Mouse (Mus musculus) limb, embryonic 14.5 days (tissue): ENCODE results near the gene Map6d1. TPM values are rescaled to one million over a fixed set of nuclear protein-coding genes. Genes with fewer than 3 reads are reported as not detected.

Experiments
- ATAC-seq: fragments of 200-750 bp; cut with Nextera tagmentation; 2 replicates; pipeline ENCODE4 v1.8.0; 2017; ENCODE audit warnings: low read depth, moderate number of reproducible peaks, moderate TSS enrichment; ENCODE audit not compliant: low FRiP score
- DNase-seq: peaks from one replicate; pipeline ENCODE4 v3.0.0-alpha.2; 2015; ENCODE audit warnings: low spot score
- H3K27ac ChIP-seq: fragments of 300-500 bp; sonication (generic); replicated peaks from 2 replicates; pipeline ENCODE4 v1.5.1; 2014; ENCODE audit warnings: low read depth, mild to moderate bottlenecking, low read length, moderate library complexity, mixed read lengths
- H3K27me3 ChIP-seq: fragments of 300-500 bp; sonication (generic); 2 replicates; pipeline ENCODE4 v1.6.1; 2014; ENCODE audit warnings: low read length, mixed read lengths; ENCODE audit not compliant: control insufficient read depth, insufficient read depth
- H3K36me3 ChIP-seq: fragments of 300-500 bp; sonication (generic); 2 replicates; pipeline ENCODE4 v1.6.1; 2014; ENCODE audit warnings: mild to moderate bottlenecking, low read length, moderate library complexity, mixed read lengths; ENCODE audit not compliant: control insufficient read depth, insufficient read depth
- H3K4me1 ChIP-seq: fragments of 300-500 bp; sonication (generic); 2 replicates; pipeline ENCODE4 v1.6.1; 2014; ENCODE audit warnings: antibody characterized with exemption, low read length, mixed read lengths; ENCODE audit not compliant: control insufficient read depth, insufficient read depth
- H3K4me2 ChIP-seq: fragments of 300-500 bp; sonication (generic); replicated peaks from 2 replicates; pipeline ENCODE4 v1.6.1; 2014; ENCODE audit warnings: low read depth, mild to moderate bottlenecking, low read length, moderate library complexity; ENCODE audit not compliant: severe bottlenecking
- H3K4me3 ChIP-seq: fragments of 300-500 bp; sonication (generic); replicated peaks from 2 replicates; pipeline ENCODE4 v1.5.1; 2014; ENCODE audit warnings: low read length
- H3K9ac ChIP-seq: fragments of 300-500 bp; sonication (generic); 2 replicates; pipeline ENCODE4 v1.6.1; 2014; ENCODE audit warnings: mild to moderate bottlenecking, low read depth, low read length, moderate library complexity; ENCODE audit not compliant: severe bottlenecking
- H3K9me3 ChIP-seq: fragments of 300-500 bp; sonication (generic); 2 replicates; pipeline ENCODE4 v1.6.1; 2016; ENCODE audit warnings: low read length; ENCODE audit not compliant: control insufficient read depth
- POLR2A ChIP-seq: fragments of 200-500 bp; IDR thresholded peaks from 2 replicates; pipeline ENCODE4 v1.8.0; 2012; ENCODE audit warnings: inconsistent platforms, mild to moderate bottlenecking, moderate library complexity, borderline replicate concordance; ENCODE audit not compliant: insufficient read depth, insufficient read length; ENCODE audit errors: extremely low read depth
- WGBS: fragments of 180-500 bp; shearing (Covaris S2); extraction: QIAGEN DNeasy Blood & Tissue Kit; methylation state at CpG from one replicate; pipeline ENCODE4 v1.1.7; 2014; 5-methylcytosine and 5-hydroxymethylcytosine counted together
- polyA plus RNA-seq, 2 experiments: library from polyadenylated mRNA; depleted of rRNA in 1 of 2; stranded (reverse) in 1 of 2; unstranded in 1 of 2; fragments of >200 nt; fragmentation: Nextera tagmentation in 1 of 2; extraction: Ambion mirVana in 1 of 2; gene quantifications; 2 replicates each; pipeline versions ENCODE4 v1.2.1 to v1.2.3; 2012 to 2014

Map6d1 gene
- polyA plus RNA-seq, 2 experiments = 1.2 to 1.4 TPM

- DNase-seq = no peak
- Histone ChIP-seq H3K4me2 (no peak overlapping the region), H3K27ac (no peak overlapping the region), H3K4me1 (no peaks in the 10 kb centered on the region), H3K9me3 (no peaks in the 10 kb centered on the region), H3K27me3 (no peaks in the 10 kb centered on the region), H3K36me3 (peaks cover 89% of the 10 kb centered on the region), H3K9ac (no peak overlapping the region), H3K4me3 (no peak overlapping the region)
- ATAC-seq = no peak
- no peak for TF ChIP-seq POLR2A
- WGBS = 88% methylated on average over 3 of the region's 3 CpGs
Measured at GRCm38 (mm10) chr16:20191161-20191882, 49.8 kb downstream of the Map6d1 start.

- no peak overlapping the region for H3K4me2 ChIP-seq
- no peaks in the 10 kb centered on the region for H3K9me3 ChIP-seq
- ATAC-seq (no peak), DNase-seq (no peak)
- no peaks in the 10 kb centered on the region for H3K4me1 ChIP-seq
- H3K27ac ChIP-seq = no peak overlapping the region
- no peaks in the 10 kb centered on the region for H3K27me3 ChIP-seq
- no peak for TF ChIP-seq POLR2A
- H3K36me3 ChIP-seq = peaks cover 72% of the 10 kb centered on the region
- WGBS = 57% methylated on average over 2 of the region's 2 CpGs
- no peak overlapping the region for H3K9ac ChIP-seq
- H3K4me3 ChIP-seq = no peak overlapping the region
Measured at GRCm38 (mm10) chr16:20185368-20185767, 55.8 kb downstream of the Map6d1 start.

Other genes with a start within 250 kb of the Map6d1 start
- gene Klhl24, start 143.8 kb downstream of the Map6d1 start, polyA plus RNA-seq (2012; rRNA removed) = 14.9 and 16.6 TPM in 2 replicates
- gene Klhl24, start 143.8 kb downstream of the Map6d1 start, polyA plus RNA-seq (2014; fragmentation: Nextera tagmentation; extraction: Ambion mirVana) = 25.4 and 26.6 TPM in 2 replicates
- 75.3 and 98.1 TPM in 2 replicates for gene Yeats2, start 100.3 kb downstream of the Map6d1 start, polyA plus RNA-seq (2012; rRNA removed)
- 31.3 and 40.5 TPM in 2 replicates for gene Yeats2, start 100.3 kb downstream of the Map6d1 start, polyA plus RNA-seq (2014; fragmentation: Nextera tagmentation; extraction: Ambion mirVana)
- gene Parl, start 61.0 kb upstream of the Map6d1 start, polyA plus RNA-seq (2012; rRNA removed) = 54.4 and 69.0 TPM in 2 replicates
- 85.7 and 89.8 TPM in 2 replicates for gene Parl, start 61.0 kb upstream of the Map6d1 start, polyA plus RNA-seq (2014; fragmentation: Nextera tagmentation; extraction: Ambion mirVana)
- 0.10 and 0.24 TPM in 2 replicates for gene Cyp2ab1, start 84.0 kb upstream of the Map6d1 start, polyA plus RNA-seq (2012; rRNA removed)
- gene Cyp2ab1, start 84.0 kb upstream of the Map6d1 start, polyA plus RNA-seq (2014; fragmentation: Nextera tagmentation; extraction: Ambion mirVana) = 0.08 TPM in 1 of 2 replicates, not detected in the other
- gene Abcc5, start 185.0 kb upstream of the Map6d1 start, polyA plus RNA-seq (2012; rRNA removed) = 223 and 274 TPM in 2 replicates
- 73.1 and 91.5 TPM in 2 replicates for gene Abcc5, start 185.0 kb upstream of the Map6d1 start, polyA plus RNA-seq (2014; fragmentation: Nextera tagmentation; extraction: Ambion mirVana)